Mouse (Mus musculus) mouse embryonic stem cell (cell line): ENCODE data around the gene Lipt1.

Experiments
- in situ Hi-C, 2 experiments: fragments of 300-500 bp; cut with MboI; formaldehyde crosslinking; loops; 1 replicate in 1 of 2; 3 replicates in 1 of 2; pipeline ENCODE4 v1.14.3; 2019 to 2020; ENCODE audit warnings: low sequenced_read_pairs in 2 of 2, low pct_unique_long_range_greater_than_20kb in 1 of 2, mixed read lengths in 1 of 2; ENCODE audit not compliant: unreplicated experiment in 1 of 2

Gene Lipt1

DNA sequence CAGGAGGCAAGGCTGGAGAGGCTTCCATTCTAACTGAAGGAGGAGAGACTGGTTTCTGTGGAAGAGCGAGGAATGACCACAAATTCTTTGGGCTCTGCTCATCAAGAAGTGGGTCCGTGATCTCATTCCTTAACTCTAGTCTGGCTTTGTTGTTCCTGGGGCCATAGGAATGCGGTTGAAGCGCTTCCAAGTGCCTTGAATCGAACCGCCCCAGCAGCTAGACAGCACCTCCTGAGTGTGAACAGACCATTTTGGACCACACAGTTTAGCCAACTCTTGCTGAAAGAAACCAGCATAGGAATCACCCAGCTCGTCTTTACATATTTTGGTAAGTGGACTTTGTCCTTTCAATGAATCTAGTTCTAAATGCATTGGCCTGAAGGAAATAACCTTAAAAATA is at the start of gene Lipt1:
TSS of gene Lipt1 (plus strand) at position 35 of the 400 bp plus-strand sequence.
- in situ Hi-C loops: no loop called here

DNA sequence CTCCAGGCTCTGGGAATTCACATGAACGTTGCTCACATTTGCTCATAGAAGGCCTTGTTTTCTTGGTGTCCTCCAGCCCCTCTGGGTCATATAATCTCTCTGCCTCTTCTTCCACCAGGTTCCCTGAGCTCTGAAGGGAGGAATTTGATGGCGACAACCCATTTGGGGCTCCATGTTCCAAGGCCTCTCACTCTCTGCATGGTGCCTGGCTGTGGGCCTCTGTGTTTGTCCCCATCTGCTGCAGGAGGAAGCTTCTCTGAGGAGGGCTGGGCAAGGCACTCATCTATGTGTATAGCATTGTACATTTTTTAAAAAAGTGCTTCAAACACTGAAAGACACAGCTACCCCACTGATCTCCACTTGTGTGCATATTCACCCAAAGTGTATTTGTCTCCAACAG is 39.9 kb upstream of the Lipt1 start:
- in situ Hi-C loops: no loop called here

DNA sequence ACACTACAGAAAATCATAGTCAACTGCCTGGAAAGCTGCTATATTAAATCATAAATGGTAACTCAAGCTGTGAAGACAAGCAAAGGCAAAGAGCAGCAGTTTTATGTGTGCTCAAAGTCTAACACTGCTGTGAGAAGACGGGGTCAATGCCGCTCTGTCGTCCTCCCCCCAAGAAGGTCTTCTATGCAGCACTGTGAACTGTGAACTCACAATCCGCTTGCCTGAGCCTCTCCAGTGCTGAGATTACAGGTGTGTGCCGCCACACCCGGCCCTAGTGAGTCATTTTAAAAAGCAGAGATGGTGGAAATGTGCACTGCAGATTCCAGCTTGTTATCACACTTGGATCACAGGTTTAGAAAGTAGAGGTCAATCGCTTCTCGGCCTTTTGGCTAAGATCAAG is 24.7 kb upstream of the Lipt1 start:
- in situ Hi-C loops: no loop called here

DNA sequence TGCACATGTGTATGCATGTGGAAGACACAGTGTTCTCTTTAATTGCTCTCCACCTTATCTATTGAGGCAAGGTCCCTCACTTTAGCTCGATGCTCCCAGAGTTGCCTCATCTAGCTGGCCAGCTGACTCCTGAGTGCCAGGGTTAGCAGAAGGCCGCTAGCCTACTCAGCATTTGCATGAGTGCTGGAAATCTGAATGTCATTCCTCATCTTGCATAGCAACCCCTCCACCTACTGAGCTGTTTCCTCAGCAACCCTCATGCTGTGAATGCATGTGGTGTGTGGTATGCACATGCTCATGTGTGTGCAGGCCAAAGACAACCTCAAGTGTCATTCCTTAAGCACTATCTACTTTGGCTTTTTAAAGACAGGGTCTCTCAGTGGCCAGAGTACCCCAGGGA is 20.8 kb upstream of the Lipt1 start:
- in situ Hi-C loops: no loop called here

DNA sequence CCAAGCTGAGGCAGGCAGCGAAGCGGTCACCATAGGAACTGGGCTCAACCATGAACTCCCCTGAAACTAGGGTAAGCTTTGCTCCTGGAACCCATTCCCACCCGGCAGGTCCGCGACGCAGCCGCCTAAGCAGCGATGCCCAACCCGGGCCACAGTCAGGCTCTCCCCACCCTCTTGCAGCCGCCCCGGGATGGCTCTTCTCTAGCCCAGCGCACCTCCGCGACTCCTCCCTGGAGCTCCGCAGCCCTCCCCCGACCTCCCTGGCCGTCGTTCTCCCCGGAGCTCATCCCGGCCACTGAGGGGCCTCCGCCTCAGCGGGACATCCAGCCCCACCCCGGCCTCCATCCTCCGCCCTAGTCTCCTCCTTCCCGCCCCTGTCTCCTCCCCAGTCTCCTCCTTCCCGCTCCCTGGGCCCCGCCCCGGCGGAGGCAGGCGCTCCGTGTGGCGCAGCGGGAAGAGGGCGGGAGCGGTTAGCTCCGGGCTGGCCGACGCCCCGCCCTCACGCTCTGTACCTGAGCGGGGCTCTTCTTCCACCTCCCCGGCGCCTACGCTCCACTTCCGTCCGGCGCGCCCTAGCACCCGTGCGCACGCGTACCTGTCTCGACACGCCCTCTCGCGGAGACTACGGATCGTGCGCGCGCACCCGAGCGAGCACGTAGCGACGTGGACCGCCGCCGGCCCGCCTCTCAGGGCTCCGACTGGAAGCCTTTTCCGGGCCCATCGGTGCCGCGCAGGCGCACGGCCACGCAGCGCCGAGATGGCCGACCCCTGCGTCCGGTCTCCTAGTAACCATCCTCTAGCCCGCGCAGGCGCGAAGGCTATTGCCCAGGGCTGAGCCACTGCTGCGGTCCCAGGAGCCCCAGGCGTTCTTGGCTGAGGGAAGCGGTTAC is 6.8 kb upstream of the Lipt1 start:
- in situ Hi-C loops: loop anchor here in 1 of 2 experiments (10.0 kb wide), 1 partner anchor 180 kb away; no protein-coding TSS in a partner anchor

DNA sequence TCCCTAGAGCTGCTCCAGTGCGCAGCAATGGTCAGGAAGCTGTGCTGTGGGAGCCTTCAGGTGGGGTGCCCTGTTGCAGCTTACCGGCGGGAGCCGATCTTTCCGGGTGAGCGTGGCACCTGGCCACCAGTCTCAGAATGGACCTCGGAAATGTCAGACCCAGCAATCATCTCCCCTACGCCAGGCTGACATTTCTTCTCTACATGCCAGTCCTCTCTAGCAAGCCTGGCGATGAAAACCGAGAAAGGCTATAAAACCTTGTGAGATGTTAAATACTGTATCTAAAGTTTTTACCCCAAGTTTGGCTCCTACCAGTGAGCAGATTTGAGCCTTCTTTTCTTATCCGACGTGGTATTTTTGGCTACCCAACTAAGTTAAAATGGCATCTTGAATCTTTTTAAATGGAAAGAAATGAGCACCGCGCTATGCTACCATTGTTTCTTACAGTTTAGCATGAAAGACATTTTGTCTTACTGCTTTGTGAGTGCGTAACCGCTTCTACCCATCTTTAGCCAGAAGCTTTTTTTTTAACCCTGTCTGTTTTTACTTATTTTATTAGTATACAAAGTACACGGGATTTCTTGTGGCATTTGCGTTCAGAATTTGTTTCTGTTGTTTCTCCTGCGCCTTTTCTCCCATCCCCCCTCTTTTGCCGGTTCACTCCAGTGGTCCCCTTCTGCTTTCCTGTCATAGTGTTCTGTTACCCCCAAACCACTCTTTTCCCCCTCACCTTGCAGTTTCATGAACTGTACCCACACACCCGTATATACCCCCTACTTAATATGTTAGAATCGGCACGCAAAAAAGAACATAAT is 5.9 kb upstream of the Lipt1 start:
- in situ Hi-C loops: loop anchor here in 1 of 2 experiments (10.0 kb wide), 1 partner anchor 181 kb away; no protein-coding TSS in a partner anchor

DNA sequence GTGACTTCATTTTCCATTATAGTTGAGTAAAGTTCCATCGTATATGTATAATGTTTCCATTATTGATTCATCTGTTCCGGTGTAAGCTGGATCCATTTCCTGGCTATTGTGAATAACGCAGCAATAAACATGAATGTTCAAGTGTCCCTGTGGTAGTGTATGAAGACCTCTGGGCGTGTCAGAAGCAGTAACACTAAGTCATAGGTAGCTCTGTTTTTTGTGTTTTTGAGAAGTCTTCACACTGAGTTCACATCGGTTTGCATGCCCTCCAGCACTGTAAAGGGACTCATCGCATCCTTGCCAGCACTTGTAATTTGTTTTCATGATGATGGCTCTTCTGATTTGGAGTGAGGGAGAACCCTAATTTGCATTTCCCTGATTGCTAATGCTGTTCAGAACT is 5.3 kb upstream of the Lipt1 start, which contains the start of gene Tsga10:
TSS of gene Tsga10 (minus strand) at position 144 of the 400 bp plus-strand sequence.
- in situ Hi-C loops: loop anchor here in 1 of 2 experiments (10.0 kb wide), 1 partner anchor 181 kb away; no protein-coding TSS in a partner anchor

DNA sequence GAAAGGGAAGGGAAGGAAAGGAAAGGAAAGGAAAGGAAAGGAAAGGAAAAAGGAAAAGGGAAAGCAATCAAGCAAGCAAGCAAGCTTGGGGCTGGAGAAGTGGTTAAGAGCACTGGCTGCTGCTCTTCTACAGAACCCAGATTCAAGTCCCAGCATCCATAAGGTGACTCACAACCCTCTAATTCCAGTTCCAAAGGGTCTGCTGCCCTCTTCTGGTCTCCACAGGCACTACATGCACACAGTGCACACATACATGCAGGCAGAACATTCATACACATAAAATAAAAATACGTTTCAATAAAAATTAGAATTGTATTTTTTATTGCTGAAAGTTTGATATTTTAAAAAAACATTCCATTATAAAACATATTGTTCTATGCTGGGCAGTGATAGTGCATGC is 4.5 kb upstream of the Lipt1 start:
- in situ Hi-C loops: loop anchor here in 1 of 2 experiments (10.0 kb wide), 1 partner anchor 182 kb away; no protein-coding TSS in a partner anchor

DNA sequence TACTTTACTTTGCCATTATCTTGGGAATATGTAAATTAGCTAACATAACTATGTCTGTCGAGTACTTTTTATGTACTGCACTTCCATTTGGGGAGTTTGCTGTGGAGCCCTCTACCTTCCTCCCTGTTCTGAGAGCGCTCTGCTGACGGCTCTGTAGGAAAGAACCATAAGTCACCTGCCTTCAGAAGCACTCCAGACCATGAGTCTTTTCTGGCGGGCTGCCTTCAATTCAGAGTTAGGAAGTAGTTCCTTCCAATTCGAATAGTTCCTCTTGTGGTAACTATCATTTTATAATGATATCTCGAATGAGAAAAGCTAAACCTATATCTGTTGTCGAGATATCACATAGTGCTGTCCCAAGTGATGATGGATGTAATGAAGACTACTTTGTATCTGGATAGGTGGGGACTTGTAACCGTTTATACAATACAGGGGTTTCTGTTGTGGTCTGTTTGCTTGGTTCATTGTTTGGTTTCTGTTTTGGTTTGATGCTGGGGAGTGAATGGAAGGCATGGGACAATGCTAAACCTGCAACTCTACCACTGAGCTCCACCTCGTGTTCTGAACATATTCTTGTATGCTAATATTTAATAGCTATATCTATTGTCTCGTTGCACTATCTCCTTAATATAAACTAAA is 3.7 kb upstream of the Lipt1 start:
- in situ Hi-C loops: loop anchor here in 1 of 2 experiments (10.0 kb wide), 1 partner anchor 183 kb away; no protein-coding TSS in a partner anchor

DNA sequence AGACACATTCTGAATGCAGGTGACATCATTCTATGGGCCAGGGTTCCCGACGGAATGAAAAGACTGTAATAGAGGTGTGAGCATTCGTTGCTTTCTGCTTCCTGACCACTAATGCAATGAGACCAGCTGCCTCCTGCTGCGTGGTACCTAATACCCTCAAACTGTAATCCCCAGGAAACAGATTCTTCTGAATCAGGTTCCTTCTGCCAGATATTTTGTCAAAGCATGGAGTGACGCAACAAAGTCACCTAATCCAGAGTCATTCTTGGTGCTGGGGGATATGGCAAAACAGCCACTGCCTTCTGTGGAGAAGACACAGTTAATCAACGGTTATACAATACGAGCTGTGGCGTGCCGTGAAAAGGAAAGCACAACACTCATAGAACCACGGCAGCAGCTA is 2.9 kb upstream of the Lipt1 start:
- in situ Hi-C loops: loop anchor here in 1 of 2 experiments (10.0 kb wide), 1 partner anchor 184 kb away; no protein-coding TSS in a partner anchor

DNA sequence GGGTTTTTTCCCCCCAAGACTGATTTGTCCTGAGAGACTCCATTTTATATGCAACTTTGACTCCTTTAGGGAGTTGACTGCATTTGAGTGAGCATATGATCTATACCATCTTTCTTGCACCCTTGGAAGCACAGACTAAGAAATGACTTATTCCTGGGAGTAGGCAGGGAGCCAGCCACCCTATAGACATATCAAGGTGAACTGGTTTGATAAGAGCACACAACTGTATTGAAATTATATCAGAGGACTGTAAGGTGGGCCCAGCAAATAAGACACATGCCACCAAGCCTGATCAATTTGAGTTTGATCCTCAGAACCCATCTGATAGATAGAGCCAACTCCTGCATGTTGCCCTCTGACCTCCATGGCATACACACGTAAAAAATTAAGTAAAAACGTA is 2.2 kb upstream of the Lipt1 start:
- in situ Hi-C loops: loop anchor here in 1 of 2 experiments (10.0 kb wide), 1 partner anchor 185 kb away; no protein-coding TSS in a partner anchor

DNA sequence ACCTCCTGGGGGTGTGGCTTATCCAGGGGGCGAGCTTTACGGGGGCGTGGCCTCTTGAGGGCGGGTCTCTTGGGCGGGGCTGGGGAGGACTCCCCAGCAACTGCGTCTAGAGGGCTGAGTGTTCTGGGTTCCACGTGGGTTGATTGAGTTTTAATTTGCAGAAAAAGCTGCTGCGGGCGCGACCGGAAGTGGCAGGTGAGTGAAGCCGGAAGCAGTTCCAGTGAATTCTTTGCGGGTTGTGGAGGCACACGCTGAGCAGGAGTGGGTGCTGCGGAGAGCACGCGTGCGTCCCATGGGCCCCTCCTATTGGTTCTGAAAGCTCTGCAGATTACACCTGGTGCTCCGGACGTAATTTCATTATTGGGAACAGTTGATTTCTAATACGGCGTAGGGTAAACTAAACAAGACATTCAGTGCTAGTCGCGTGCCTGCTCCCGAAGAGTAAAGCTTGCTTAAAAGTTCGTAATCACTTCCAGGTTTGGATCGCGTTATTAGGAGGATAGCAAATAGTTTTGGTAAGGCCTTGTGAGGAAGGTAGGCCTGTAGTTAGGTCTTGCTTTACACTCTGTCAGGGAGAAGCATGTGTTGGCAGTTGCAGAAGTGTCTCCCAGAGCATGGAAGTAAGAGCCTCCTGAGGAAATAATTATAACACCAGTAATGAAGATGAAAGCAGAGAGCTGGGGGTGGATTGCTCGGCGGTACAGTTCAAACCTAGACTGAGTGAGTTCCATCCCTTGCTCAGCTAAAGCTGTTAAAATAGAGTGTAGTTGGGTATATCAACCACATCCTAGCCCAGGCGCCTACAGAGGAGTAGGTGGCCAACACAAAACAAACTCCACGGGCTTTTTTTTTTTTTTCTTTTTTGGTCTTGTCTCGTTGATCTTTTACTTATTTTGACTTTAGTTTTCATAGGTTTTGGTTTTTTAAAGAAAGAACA is 861 bp downstream of the Lipt1 start:
- in situ Hi-C loops: no loop called here

DNA sequence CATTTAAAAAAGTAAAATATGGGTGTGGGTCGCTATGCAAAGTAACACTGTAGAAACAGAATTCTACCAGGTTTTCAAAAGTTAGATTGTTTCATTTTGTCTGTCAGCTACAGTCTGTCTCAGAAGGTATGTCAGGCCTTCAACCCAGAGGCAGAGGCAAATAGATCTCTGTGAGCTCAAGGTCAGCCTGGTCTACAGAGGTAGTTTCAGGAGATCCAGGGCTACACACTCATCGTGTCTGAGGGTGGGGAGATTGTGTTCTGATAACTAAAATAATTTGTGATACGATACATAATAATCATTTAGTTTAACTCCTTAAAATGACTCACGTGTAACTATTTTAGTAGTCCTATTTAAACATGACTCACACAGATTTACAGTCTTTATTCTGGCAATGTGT is 1.6 kb downstream of the Lipt1 start:
- in situ Hi-C loops: no loop called here

DNA sequence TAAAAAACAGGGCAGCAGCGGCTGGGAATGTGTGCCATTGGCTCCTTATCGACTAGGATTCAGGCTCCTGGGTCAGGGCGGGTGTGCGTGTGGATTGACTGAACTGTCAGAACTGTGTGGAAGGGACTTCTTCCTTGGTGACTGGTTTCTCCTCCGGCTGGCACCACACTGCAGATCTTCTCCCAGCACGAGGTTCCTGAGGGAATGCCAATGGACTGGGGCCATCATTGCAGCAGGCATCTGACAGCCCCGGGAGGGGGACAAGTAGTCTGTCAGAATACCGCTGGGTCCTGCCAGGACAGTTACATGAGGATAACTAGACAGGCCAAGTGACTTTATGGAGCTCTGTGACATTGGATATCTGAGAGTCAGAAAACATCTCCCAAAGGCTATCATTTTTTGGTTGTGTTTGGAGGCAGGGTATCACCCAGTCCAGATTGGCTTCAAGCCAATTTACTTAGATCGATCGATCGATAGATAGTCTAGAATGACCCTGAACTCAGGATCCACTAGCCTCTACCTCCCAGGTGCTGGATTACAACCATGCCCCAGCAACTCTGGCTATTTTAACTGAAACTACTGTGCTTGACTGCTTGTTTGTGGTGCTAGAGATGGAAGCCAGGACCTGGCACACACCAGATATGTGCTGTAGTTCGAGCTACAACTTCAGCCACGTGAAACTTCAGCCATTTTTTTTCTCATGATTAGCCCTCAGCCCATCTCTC is 6.4 kb downstream of the Lipt1 start:
- in situ Hi-C loops: no loop called here

DNA sequence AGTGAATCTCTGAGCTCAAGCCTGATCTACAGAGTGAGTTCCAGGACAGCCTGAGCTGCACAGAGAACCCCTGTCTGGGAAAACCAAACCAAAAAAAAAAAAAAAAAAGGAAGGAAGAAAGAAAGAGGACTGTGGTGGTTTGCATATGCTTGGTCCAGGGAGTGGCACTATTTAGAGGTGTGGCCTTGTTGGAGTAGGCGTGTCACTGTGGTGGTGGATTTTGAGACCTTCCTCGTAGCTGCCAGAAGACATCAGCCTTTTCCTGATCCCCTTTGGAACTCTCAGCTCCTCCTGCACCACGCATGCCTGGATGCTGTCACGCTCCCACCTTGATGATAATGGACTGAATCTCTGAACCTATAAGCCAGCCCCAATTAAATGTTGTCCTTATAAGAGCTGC is 11.9 kb downstream of the Lipt1 start:
- in situ Hi-C loops: no loop called here

DNA sequence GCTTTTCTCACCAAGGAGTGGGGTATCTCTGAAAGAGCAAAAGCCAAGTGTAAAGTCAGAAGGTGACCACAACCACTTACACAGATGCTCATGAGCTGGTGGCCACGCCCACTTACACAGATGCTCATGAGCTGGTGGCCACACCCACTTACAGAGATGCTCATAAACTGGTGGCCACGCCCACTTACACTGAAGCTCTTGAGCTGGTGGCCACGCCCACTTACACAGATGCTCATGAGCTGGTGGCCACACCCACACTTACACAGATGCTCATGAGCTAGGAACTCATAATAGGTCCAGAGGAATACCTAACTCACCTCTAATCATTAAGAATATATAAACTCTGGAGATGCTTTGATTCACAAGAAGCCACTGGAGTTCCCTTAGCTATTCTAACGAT is 12.9 kb downstream of the Lipt1 start:
- in situ Hi-C loops: no loop called here

DNA sequence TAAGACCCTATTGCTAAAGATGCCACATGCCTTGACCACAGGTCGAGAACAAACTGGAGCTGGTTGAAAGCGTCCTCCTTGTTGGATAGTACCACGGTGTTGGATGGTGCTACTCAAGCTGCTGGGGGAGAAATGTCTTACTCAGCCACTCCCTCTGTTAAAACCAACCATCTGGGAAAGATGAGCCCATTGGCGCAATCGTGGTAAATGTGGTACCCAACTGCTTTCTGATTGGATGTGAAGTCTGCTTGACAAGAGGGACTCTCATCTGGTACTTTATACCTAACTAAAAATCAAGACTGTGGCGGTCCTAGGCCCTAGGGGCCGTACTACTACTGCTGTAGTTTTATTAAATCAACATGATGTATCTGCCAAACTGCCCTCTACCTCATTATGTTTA is 17.7 kb downstream of the Lipt1 start:
- in situ Hi-C loops: no loop called here
